Mouse (Mus musculus) kidney, postnatal 36 days (tissue): ENCODE data around the gene Tmem218.

ENCODE experiments used
- DNase-seq, 2 experiments: peaks; one replicate each; pipeline ENCODE4 v3.0.0; 2021 to 2022; ENCODE audit warnings: mixed read lengths in 2 of 2

Gene Tmem218

GRCm38 (mm10) chr9:37232201-37233195 is 24.5 kb downstream of the Tmem218 start:
- DNase-seq = no peak

DNA sequence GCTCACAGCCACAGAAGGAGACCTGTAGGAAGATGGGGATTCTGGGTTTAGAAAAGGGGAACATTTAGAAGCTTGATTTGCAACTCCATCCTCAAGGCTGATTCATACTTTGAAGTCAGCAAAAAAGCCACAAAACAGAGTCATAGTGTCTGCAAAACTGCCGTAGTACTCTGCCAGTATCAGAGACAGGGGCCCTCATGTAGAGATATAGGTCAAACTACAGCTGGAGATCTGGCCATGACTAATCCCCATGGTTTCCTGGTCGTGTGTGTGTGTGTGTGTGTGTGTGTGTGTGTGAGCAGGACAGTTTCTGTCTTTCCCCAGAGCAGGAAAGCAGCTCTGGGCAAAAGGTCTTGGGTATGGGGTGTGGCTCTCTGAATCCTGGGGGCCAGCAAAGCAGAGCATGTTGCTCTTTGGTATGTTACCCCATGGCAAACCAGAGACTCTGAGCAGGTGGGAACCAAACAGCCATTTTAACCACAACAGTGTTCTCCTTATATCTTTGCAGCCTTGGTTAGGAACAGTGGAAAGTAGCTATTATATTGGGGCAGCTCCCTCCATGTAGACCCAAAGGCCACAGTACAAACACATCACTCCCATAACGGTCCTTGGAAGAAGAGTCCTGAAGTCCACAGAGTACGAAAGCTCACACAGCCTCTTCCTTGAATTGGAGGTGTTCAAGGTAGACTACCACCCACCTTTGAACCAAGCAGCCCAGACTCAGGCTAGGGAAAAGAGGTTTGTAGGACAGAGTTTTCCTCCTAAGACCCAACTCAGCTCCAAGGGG is 28.1 kb downstream of the Tmem218 start:
- no peak for DNase-seq

- no peak for DNase-seq
Measured at GRCm38 (mm10) chr9:37242764-37243163, 34.7 kb downstream of the Tmem218 start.

GRCm38 (mm10) chr9:37244600-37244999 is 36.6 kb downstream of the Tmem218 start:
- DNase-seq = no peak

DNA sequence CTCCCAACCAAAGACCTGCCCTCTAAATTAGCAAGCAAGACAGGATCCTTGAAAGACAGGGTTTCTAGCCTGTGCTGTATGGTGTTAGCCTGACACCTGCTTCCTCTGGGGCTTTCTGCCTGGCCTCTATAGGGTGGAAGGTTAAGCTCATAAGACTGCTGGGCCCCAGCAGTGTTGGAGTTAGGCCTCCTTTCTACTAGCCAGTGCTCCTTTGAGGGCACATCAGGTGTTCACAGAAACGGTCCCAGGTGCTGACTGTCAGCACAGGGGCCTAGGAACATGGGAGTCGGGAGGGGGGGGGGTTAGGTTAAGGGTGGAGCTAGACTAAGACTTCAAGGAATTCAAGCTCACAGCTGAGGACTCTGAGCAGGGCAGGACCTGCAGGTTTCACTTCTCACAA is 37.4 kb downstream of the Tmem218 start:
- no peak for DNase-seq

- DNase-seq = no peak
Measured at GRCm38 (mm10) chr9:37245810-37246209, 37.8 kb downstream of the Tmem218 start.

DNA sequence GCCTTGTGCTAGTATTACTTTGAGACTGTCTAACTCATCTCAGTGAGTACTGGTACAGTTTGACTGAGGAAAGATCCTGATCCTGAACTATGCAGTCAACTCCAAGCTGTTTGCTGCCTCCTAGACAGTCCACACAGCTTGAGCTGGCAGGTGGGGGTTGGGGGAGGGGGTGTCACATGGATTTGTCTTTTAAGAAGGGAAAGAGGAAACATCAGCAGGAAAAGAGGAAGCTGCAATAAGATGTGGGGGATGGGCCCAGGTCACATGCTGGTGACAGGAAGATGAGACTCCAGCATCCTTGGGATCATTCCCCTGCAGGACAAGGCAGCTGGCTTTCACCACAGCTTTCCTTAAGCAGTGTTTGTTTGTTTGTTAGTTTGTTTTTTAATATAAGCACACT is 39.4 kb downstream of the Tmem218 start:
- peak; percentile 35 to 60 for DNase-seq

DNA sequence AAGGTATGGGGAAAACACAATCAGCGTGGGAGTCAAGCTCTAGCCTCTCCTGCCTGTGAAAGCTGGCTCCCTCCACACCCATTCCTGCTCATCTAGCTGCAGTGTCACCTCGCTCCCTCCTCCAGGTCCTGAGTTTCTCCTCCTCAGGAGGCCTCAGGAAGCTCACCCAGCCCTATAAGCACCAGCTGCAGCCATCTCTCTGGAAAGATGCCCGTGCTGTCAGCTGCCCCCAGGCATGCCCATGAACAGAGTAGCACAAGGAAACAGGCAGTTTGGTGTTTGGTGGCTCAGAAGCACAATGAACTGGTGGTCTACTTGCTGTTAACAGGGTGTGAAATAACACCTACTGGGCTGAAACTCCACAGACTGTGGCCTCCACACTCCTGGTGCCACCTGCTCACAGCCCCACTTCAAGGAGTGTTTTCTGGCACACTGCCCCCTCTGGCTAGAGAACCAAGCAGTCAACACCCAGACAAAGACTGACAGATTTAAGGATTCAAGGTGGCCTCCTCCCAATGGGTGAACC is 40.4 kb downstream of the Tmem218 start:
- DNase-seq = no peak

GRCm38 (mm10) chr9:37249976-37250375 is 42.0 kb downstream of the Tmem218 start:
- DNase-seq = no peak

DNA sequence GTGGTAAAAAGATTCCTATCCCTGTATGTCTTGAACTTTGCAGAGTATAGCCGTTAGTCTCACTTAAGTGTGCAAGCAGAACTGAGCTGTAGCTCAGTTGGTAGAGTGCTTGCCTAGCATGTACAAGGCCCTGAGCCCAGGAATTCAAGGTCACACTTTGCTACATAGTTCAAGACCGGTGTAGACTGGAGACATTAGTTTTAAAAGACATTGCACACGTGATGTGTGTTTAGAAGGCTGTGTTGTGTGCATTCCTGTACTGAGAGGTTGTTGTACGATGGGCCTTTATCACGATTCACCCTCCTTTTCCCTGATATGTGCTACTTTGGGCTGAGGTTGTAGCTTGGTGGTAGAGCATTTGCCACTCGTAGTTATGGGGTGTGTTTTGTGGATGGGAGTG is 42.6 kb downstream of the Tmem218 start:
- no peak for DNase-seq

GRCm38 (mm10) chr9:37254531-37255110 is 46.6 kb downstream of the Tmem218 start:
- no peak for DNase-seq

DNA sequence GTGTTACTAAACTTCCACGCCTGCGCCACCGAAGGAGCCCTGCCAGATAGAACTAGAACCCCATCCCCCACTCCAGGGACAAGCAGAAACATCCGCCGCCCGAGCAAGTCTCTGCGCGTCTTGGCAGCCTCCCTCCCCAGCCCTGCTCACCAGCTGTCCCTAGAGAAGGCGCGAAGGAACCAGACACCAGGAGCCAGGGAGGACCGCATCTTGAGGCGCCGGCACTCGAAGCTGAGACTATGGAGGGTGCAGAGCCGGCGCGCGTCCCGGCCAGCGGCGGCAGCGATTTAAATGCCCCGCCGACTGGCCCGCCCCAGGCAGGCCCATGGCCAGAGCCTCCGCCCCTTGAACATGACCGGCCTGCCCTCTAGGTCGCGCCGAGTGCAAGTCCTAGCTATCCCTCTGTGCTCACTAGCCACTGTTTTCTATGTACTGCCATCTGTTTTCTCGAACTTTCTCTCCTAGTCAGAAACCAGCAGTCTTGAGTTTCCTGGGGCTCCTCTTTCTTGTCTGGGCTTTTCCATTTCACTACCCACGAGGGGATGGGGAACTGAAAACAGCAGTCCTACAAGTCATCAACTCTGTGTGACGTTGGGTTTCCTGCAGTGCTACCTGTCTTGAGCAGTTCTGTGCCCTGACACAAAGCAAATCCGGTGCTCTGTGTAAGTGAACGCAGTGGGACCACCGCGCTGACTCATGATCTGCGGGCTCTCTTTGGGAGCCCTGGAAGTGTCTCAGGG is 47.3 kb downstream of the Tmem218 start, which contains the start of gene Slc37a2:
TSS of gene Slc37a2 (minus strand) at position 590 of the 740 bp plus-strand sequence.
- DNase-seq = peak; percentile 72 to 83

GRCm38 (mm10) chr9:37255889-37256225 is 47.8 kb downstream of the Tmem218 start:
- peak; percentile 36 to 73 for DNase-seq

GRCm38 (mm10) chr9:37266622-37267021 is 58.6 kb downstream of the Tmem218 start:
- DNase-seq = no peak
